Mouse (Mus musculus) cerebellum, postnatal 10 days (tissue): ENCODE measurements around the gene Wdr5.

Experiments used
- DNase-seq, 2 experiments: peaks; one replicate each; pipeline ENCODE4 v3.0.0; 2021; ENCODE audit warnings: mixed read lengths in 2 of 2

Gene Wdr5

DNA sequence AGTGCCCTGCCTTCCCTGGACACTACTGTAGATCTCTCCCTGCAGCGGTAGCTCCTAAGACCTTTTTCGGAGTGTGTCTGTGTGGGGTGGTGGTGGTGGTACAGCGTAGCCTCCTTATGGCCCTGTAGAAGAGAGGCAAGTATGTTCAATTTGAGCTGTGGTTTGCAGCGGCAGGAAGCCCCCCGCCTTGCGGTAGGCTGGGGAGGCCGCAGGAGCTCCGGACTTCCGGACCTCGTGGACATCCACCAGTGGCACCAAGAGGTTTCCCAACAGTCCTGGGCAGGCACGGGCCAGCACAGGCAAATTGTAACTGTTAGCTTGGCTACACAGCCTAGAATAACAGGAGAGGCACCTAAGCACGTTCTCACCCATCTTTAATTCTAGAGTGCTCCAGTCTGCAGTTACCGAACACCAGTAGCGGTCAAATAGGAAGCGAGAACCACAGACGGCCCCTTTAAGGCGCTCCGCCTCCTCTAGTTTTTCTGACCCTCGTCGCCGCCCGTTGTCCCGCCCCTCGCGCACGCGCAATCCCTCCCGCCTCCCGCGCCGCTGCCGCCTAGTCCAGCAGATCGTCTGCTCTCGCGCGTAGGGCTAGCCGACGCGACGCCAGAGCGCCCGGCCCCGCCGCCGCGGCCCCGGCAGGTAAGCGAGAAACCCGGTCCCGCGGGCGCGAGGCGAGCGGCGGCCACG lies at the start of gene Wdr5:
TSS of gene Wdr5 (plus strand) at position 519 of the 690 bp plus-strand sequence.
- DNase-seq, result peak; percentile 99

DNA sequence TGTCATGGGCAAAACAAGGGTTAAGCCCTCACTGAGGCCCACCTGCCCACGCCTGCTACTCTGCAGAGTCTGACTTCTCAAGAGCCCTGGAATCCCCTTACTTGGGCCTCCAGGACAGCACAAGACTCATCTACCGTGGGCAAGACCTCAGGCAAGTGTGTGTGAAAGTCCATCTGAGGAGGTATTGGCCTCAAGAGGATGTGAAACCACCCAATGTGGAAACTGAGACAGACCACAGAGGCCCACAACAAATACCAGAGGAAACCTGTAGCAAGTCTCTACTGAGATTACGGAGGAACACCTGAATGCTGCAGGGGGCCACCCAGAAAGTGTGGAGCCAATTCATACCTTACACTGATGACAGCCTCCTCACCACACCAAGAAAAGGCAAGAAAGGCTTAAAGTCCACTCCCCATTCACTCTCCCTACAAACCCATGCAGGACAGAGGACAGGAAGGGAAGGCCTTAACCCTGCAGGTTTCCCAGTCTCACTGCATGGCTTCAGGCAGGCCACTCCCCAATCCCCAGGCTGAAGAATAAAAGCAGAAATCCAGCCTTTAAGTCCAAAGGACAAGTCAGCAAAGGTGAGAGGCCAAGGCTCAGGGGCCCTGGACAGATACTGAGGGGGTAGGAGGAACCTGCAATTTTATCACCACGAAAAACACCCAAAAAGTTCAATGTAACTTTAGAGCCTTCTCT lies 45.5 kb upstream of the Wdr5 start:
- DNase-seq, result no peak

DNA sequence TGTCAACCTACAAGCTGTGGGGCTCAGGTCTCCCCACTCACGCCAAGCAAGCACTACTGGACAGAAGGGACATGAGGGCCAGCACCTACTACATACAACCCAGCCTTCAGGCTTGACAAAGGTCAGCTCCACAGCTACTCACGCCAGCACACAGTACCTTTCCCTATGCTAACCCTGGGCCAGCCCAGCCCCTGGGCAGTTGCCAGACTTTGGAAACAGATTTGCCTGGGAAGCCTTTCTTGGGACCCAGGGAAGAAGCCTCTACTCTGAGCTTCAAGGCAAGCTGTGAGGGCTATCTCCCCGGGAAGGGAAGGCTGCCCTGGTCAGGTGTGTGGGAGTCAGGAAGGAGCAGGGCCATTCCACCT lies 45.0 kb upstream of the Wdr5 start:
- no peak for DNase-seq

GRCm38 (mm10) chr2:27470535-27470934 lies 44.4 kb upstream of the Wdr5 start:
- no peak for DNase-seq

DNA sequence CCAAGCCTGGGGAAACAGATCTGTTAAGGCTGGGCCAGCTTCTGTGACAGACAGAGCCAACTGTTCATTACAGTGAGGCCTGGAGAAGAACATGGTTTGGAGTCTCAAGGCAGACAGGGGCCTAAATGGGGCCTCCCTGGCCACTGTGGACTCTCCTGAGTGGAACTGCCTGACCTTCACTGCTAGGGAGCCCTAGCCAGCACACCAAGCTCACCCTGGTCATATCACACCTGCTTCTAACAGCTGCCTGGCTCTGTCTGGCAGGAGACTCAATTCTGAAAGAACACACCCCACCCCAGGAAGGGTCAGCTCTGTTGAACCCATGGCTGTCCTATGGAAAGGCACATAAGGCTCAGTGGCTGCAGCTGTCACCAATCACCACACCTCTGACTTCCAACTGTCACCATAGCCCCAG lies 43.8 kb upstream of the Wdr5 start:
- DNase-seq, result no peak

GRCm38 (mm10) chr2:27473061-27473765 lies 41.7 kb upstream of the Wdr5 start:
- DNase-seq, result no peak

GRCm38 (mm10) chr2:27473911-27474310 lies 41.0 kb upstream of the Wdr5 start:
- DNase-seq, result no peak

DNA sequence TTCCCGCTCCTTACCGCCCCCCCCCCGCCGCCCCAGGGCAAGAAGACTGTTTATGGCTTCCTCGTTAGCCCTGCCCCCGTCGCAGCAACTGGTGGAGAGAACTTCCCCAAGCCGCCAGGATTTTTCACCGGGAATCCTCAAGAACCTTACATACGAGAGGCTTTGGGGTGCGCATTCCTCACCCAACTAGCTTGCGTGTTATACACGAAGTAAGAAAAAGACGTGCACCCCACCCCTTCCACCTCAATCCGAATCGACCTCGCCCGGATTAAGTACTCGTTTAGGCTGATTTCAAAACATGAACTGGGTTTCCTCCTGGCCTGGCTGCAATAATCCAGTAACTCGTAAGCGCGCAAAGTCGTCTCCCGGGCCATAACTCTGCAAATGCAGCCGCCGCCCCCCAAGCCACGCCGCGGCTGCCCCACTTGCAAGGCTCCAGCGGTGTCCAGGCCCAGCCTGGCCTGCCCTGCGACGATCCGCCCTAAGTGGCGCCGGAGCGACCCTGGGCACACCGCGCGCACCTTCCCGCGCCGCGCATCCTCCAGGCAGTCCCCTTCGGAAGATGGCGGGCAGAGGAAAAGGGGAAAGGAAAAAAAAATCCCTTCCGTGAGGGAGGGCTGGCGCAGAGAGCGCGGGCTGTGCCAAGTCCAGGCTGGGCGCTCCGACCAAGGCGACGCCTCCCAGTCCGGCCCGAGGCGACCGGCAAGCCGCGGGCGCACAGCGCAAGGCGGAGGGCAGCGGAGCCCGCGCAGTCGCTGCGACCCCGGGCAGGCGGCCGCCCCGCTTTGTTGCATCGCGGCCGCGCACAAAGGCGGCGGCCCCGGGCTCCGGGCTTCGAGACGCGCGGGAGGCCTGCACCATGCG lies 40.1 kb upstream of the Wdr5 start:
- DNase-seq, result peak; percentile 74 to 77

DNA sequence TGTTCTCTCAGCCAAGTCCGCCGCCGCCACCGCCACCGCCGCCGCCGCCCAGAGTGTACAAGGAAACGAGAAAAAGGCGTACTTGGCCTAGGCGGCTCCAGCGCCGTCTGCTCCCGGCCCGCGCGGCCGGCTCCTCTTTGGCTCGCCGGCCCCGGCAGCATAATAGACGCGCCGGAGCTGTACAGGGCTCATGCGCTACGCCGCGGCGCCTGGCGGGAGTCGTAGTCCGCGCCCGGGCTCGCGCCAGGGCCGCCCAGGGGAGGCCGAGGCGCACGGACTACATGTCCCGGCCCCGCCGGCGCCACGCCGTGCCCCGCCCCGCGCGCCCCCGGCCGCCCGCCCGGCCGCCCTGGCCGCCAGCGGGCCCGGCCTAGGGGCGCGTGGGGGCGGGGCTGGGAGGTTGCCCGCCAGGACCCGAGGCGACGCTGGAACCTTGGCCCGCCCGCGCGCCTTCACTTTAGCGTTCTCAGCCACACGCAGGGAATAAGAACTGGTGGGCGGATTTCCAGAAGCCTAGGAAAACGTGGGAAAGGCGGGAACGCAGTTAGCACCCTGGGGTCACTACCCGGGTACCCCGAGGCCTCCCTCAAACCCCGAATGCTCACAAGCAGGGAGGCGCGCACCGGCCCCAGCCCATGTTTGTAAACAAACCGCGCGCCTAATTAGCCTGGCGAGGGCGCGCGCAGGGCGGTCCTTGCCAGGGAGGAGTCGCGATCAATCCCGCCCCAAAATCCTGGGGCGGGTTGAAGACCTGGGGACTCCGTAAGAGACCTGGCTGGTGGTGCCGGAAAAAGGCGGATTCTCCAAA lies 39.3 kb upstream of the Wdr5 start:
- peak; percentile 94 to 97 for DNase-seq

DNA sequence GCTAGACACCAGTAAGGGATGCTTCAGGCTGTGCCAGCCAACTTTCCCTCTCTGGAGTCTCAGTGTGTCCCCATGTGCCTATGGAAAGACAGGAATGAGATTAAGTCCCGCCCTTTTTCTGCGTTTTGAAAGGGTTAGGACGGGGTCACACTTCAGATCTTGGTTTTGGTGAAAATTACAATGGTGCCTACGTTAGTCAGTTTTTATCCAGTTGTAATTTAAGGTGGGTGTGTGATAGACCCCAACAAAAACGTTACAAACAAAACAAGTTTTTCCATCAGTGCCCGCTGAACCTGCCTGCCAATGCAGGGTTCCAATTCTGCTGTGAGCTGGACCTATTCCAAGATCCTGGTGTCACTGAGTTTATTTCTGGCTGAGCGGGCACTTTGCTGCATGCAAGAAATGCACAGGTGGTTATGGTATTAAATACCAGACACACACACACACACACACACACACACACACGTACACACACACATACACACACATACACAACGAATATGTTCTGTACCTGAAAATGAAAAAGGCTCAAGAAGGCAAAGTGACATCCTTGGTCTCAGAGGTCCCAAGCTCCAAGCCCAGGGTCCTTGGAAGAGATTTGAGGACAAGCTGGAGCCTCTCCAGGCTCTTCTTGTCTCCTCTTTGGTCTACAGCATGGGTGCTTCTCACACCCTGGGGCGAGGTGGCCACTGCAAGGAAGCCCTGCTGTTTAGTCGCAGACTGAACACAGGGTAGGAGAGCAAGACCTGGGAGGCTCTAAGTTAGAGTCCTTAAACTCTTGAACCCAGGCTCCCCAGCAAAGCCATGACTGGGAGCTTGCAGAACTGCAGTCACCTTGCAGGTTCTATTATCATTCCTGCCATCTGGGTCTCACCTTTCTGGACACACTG lies 38.4 kb upstream of the Wdr5 start:
- DNase-seq, result peak; percentile 89 to 90

GRCm38 (mm10) chr2:27479821-27480220 lies 35.1 kb upstream of the Wdr5 start:
- DNase-seq, result no peak

GRCm38 (mm10) chr2:27480367-27480766 lies 34.6 kb upstream of the Wdr5 start:
- no peak for DNase-seq

- DNase-seq, result no peak
These were observed 32.6 kb upstream of the Wdr5 start for GRCm38 (mm10) chr2:27482265-27482861.

DNA sequence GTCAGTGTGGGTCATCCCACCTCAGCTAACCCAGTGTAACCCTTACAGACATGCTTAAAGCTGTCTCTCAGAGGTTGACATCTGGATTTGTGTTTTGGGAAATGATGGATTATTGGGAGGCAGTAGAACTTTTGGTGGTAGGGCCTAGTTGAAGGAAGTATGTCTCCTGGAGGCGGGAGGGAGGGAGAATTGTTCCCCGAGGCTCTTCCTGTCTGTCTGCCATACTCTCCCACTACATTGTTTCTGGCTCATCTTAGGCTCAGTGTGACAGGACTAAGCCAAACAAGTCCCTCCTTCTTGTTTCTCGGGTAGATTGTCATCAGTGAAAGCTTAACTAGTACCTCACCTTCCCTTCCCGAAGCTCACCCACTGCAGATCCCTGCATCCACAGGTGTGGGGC lies 28.2 kb upstream of the Wdr5 start:
- no peak for DNase-seq

GRCm38 (mm10) chr2:27487336-27488049 lies 27.5 kb upstream of the Wdr5 start:
- DNase-seq, result no peak

GRCm38 (mm10) chr2:27488362-27488761 lies 26.6 kb upstream of the Wdr5 start:
- DNase-seq, result no peak

DNA sequence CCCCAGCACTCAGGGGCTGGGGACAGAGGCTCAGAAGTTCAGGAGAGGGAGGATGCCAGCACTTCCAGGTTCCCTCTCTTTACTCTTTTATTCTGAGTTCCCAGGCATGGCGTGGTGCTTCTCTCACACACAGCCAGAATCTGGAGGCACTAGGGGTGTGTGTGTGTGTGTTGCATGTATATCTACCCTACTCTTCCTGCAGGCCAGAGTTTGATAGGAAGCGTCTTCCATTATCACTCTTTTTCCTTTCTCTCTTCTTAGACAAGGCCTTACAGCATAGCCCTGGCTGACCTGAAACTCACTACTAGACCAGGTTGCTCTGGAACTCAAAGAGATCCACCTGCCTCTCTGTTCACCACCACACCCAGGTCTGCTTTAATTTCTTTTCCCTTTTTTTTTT lies 24.0 kb upstream of the Wdr5 start:
- no peak for DNase-seq

- no peak for DNase-seq
These were observed 21.0 kb upstream of the Wdr5 start for GRCm38 (mm10) chr2:27493971-27494370.

GRCm38 (mm10) chr2:27496391-27497028 lies 18.4 kb upstream of the Wdr5 start:
- no peak for DNase-seq
